Mouse (Mus musculus) adipose tissue, adult 10 weeks (tissue): ENCODE results near the gene Ipmk. TPM values are rescaled to one million over a fixed set of nuclear protein-coding genes. Genes with fewer than 3 reads are reported as not detected.

Source experiments
- polyA plus RNA-seq: library from polyadenylated mRNA; stranded (reverse); fragments of 350-450 nt; fragmentation: Illumina TruSeq; extraction: RNeasy Lipid Tissue Mini Kit (QIAGEN cat#74804); gene quantifications from one replicate; pipeline ENCODE4 v1.2.3, GENCODE M21; 2014; ENCODE audit warnings: low read depth, low replicate concordance

Gene Ipmk
- 13.1 TPM for polyA plus RNA-seq

DNA sequence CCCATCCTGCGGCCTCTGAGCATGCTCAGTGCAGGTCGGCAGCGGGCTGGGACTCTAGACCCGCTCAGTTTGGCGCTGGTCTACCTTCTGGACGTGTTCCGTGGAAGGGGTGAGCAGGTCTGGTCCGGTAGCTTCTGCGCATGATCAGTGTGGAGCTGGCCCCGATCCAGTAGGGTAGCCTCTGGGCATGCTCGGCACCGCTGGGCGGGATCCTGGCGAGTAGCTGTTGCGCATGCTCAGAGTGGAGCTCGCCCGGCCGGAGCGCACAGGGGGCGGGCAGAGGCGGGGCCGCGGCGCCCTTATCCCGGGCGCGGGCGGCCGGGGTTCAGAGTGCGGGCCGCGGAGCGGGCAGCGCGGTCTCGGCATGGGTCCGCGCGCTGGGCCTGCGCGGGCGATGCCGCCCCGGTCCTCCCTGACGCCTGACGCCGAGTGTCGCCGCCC is at the start of gene Ipmk:
Ipmk (plus strand) TSS at position 255 of the 441 bp plus-strand sequence.

GRCm38 (mm10) chr10:71344579-71345143 is 2.9 kb upstream of the Ipmk start, which contains the start of gene Cisd1:
Gene Cisd1, minus strand, starts transcription at chr10:71344954.

Other genes starting within 250 kb of the Ipmk start
- 21.5 TPM for gene Bicc1, start 188.1 kb upstream of the Ipmk start, polyA plus RNA-seq
- gene Tfam, start 109.5 kb upstream of the Ipmk start, polyA plus RNA-seq, result 33.2 TPM
- 24.4 TPM for gene Ube2d1, start 62.5 kb upstream of the Ipmk start, polyA plus RNA-seq
- 77.0 TPM for gene Cisd1, start 2.8 kb upstream of the Ipmk start, polyA plus RNA-seq